In the genomic region with DNA sequence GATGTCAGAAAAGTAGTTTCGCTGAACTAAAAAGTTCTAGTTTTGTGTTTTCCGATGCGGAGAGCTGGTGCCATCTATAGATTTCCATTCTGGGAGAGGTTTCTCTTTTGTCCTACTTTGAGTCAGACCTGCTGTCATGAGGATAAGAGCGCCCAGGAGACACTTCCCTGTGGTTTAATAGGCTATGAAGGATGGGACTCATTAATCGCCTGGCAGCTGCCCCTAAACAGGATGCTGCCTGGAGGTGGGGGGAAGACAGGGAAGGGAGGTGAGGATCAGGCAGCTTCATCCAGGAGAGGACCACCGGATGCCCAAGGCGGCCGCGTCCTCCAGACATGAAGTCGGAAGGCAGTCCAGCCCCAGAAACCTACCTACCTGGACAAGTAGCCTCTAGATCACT, we compare ENCODE assay signal across 24 mouse cellular contexts.
DNase-seq lines count a peak whose midpoint lies in the region; ATAC-seq and TF ChIP-seq lines count a peak whose summit lies in the region.
"Had no signal": no experiment of that assay in that cellular context is flagged by ENCODE, and none has a peak within 500 bp of the region (broad histone marks: within the 10 kb centered on the region; RNA-seq: fewer than 3 reads in every experiment).

No protein-coding gene starts in this region.

- peak; percentile 16; the same call in 1 of the 2 replicates for ATAC-seq in cerebellum, adult (ENCODE audit: insufficient number of reproducible peaks, low FRiP score, low TSS enrichment)
- peak; percentile 45; the same call in 1 of the 2 replicates for ATAC-seq in frontal cortex, adult (ENCODE audit: low TSS enrichment)
- ATAC-seq in kidney, embryonic 16.5 days (ENCODE audit: low FRiP score, low TSS enrichment) = peak; percentile 73; the same call in 1 of the 2 replicates
- ATAC-seq in neural tube, embryonic 11.5 days (ENCODE audit: insufficient read depth, low FRiP score, low TSS enrichment) = 0 out of 2 replicates have a peak, but pooled peaks have one; percentile 57
- ATAC-seq: inflammation-experienced regulatory T-cells, adult 6 months had no signal

- no peak for DNase-seq in cerebellum, postnatal 25 days
- no peak for DNase-seq in frontal cortex, postnatal 36 days (ENCODE audit: low spot score in 2 of 2)
- no peak for DNase-seq in kidney, postnatal 36 days
- DNase-seq in neural tube, embryonic 11.5 days (ENCODE audit: low spot score) = peak; percentile 41
- no peak for DNase-seq in thymus, adult 2 months
- DNase-seq: adrenal gland, adult 2 months; gastrocnemius, postnatal 10 days; heart, adult 18-20 months; heart, postnatal 36 days; kidney, postnatal 10 days; layer of hippocampus, postnatal 36 days; right cerebral cortex, adult 18-20 months; thymus, postnatal 25 days had no signal

- H3K27ac ChIP-seq in kidney, embryonic 16.5 days (ENCODE audit: low read length) = no peak overlapping the region
- H3K27ac ChIP-seq in neural tube, embryonic 11.5 days (ENCODE audit: low read depth, low read length) = no peak overlapping the region
- no peak overlapping the region for H3K27ac ChIP-seq in thymus, adult 2 months (ENCODE audit: control insufficient read depth, insufficient read depth, low read length)
- H3K27ac ChIP-seq: heart, embryonic 13.5 days; layer of hippocampus, adult 2 months; limb, embryonic 15.5 days; liver, embryonic 15.5 days; macrophage had no signal

- no peaks in the 10 kb centered on the region for H3K9me3 ChIP-seq in kidney, embryonic 16.5 days (ENCODE audit: low read length)
- H3K9me3 ChIP-seq in neural tube, embryonic 11.5 days (ENCODE audit: control insufficient read depth, low read length) = no peaks in the 10 kb centered on the region
- H3K9me3 ChIP-seq: heart, embryonic 13.5 days; limb, embryonic 15.5 days; liver, embryonic 15.5 days had no signal

- TF ChIP-seq POLR2A in thymus, adult 2 months (IDR thresholded peaks at IDR 0.05; ENCODE audit: control insufficient read depth, extremely low read depth, insufficient read depth, low read length, poor library complexity) = no peak

- H3K27me3 ChIP-seq in kidney, embryonic 16.5 days (ENCODE audit: insufficient read depth, low read length) = no peaks in the 10 kb centered on the region
- no peaks in the 10 kb centered on the region for H3K27me3 ChIP-seq in neural tube, embryonic 11.5 days (ENCODE audit: control insufficient read depth, insufficient read depth, low read length)
- H3K27me3 ChIP-seq in thymus, adult 2 months (ENCODE audit: control insufficient read depth, insufficient read depth, low read length) = no peaks in the 10 kb centered on the region
- H3K27me3 ChIP-seq: heart, embryonic 13.5 days; limb, embryonic 15.5 days; liver, embryonic 15.5 days had no signal

- H3K9ac ChIP-seq in kidney, embryonic 16.5 days (replicated peaks; ENCODE audit: low read length) = no peak overlapping the region
- H3K9ac ChIP-seq in neural tube, embryonic 11.5 days (ENCODE audit: low read length) = no peak overlapping the region
- H3K9ac ChIP-seq: heart, embryonic 13.5 days; limb, embryonic 15.5 days; liver, embryonic 15.5 days had no signal

- no peaks in the 10 kb centered on the region for H3K4me1 ChIP-seq in kidney, embryonic 16.5 days (ENCODE audit: insufficient read depth, low read length)
- H3K4me1 ChIP-seq in neural tube, embryonic 11.5 days (ENCODE audit: control insufficient read depth, insufficient read depth, low read length) = no peaks in the 10 kb centered on the region
- H3K4me1 ChIP-seq in thymus, adult 2 months (replicated peaks; ENCODE audit: control insufficient read depth, insufficient read depth, low read length) = no peaks in the 10 kb centered on the region
- H3K4me1 ChIP-seq: limb, embryonic 15.5 days had no signal

- WGBS in kidney, embryonic 16.5 days = 40% methylated on average over 10 of the region's 10 CpGs
- 77% methylated on average over 10 of the region's 10 CpGs for WGBS in neural tube, embryonic 11.5 days
- WGBS in thymus, adult 2 months = 97% methylated on average over 10 of the region's 10 CpGs

- no peak overlapping the region for H3K4me3 ChIP-seq in kidney, embryonic 16.5 days (ENCODE audit: low read length)
- no peak overlapping the region for H3K4me3 ChIP-seq in neural tube, embryonic 11.5 days (ENCODE audit: low read depth, low read length)
- H3K4me3 ChIP-seq in thymus, adult 2 months (ENCODE audit: control insufficient read depth, insufficient read depth, low read length) = no peak overlapping the region
- H3K4me3 ChIP-seq: heart, embryonic 13.5 days; layer of hippocampus, adult 2 months; limb, embryonic 15.5 days; liver, embryonic 15.5 days; myocyte had no signal

- TF ChIP-seq CTCF in thymus, adult 2 months (IDR thresholded peaks at IDR 0.05; ENCODE audit: borderline replicate concordance, control insufficient read depth, extremely low read depth, insufficient read depth, low read length, poor library complexity) = no peak

- no peaks in the 10 kb centered on the region for H3K36me3 ChIP-seq in kidney, embryonic 16.5 days (ENCODE audit: insufficient read depth, low read length)
- no peaks in the 10 kb centered on the region for H3K36me3 ChIP-seq in neural tube, embryonic 11.5 days (ENCODE audit: control insufficient read depth, insufficient read depth, low read length)
- no peaks in the 10 kb centered on the region for H3K36me3 ChIP-seq in thymus, adult 2 months (ENCODE audit: control insufficient read depth, insufficient read depth, low read length)
- H3K36me3 ChIP-seq: heart, embryonic 13.5 days; limb, embryonic 15.5 days; liver, embryonic 15.5 days had no signal

- no peak overlapping the region for H3K4me2 ChIP-seq in kidney, embryonic 16.5 days (replicated peaks; ENCODE audit: low read depth, low read length)
- no peak overlapping the region for H3K4me2 ChIP-seq in neural tube, embryonic 11.5 days (ENCODE audit: low read depth)
- H3K4me2 ChIP-seq: heart, embryonic 13.5 days; limb, embryonic 15.5 days; liver, embryonic 15.5 days; midbrain, embryonic 11.5 days had no signal

Comparison
In these comparisons a context has a peak if more than half of its experiments do, and no peak if none do; other contexts are left out.
1. ATAC-seq: peak in every context shown above with its lines; median percentile 73 in kidney, embryonic 16.5 days; 57 in neural tube, embryonic 11.5 days; 45 in frontal cortex, adult; 16 in cerebellum, adult.